Mouse (Mus musculus) heart, embryonic 15.5 days (tissue): Measurements from ENCODE around the gene Timm13. TPM values are rescaled to one million over a fixed set of nuclear protein-coding genes. Genes with fewer than 3 reads are reported as not detected.

Experiments
- ATAC-seq: fragments of 200-750 bp; cut with Nextera tagmentation; replicated peaks from 2 replicates; pipeline ENCODE4 v1.8.0; 2017; ENCODE audit warnings: low read depth, moderate TSS enrichment; ENCODE audit not compliant: insufficient number of reproducible peaks, insufficient read depth, low FRiP score
- H3K27ac ChIP-seq: fragments of 300-500 bp; sonication (generic); 2 replicates; pipeline ENCODE4 v1.5.1; 2015; ENCODE audit warnings: mild to moderate bottlenecking, inconsistent platforms
- H3K27me3 ChIP-seq: fragments of 300-500 bp; sonication (generic); 2 replicates; pipeline ENCODE4 v1.6.1; 2015; ENCODE audit warnings: inconsistent platforms
- H3K36me3 ChIP-seq: fragments of 300-500 bp; sonication (generic); 2 replicates; pipeline ENCODE4 v1.6.1; 2015; ENCODE audit warnings: mild to moderate bottlenecking, inconsistent platforms
- H3K4me1 ChIP-seq: fragments of 300-500 bp; sonication (generic); replicated peaks from 2 replicates; pipeline ENCODE4 v1.6.1; 2015; ENCODE audit warnings: inconsistent platforms
- H3K4me2 ChIP-seq: fragments of 300-500 bp; sonication (generic); 2 replicates; pipeline ENCODE4 v1.6.1; 2015; ENCODE audit warnings: inconsistent platforms, mild to moderate bottlenecking, moderate library complexity
- H3K4me3 ChIP-seq: fragments of 300-500 bp; sonication (generic); 2 replicates; pipeline ENCODE4 v1.5.1; 2015; ENCODE audit warnings: mild to moderate bottlenecking, inconsistent platforms
- H3K9ac ChIP-seq: fragments of 300-500 bp; sonication (generic); 2 replicates; pipeline ENCODE4 v1.6.1; 2015; ENCODE audit warnings: mild to moderate bottlenecking, inconsistent platforms
- H3K9me3 ChIP-seq: fragments of 300-500 bp; sonication (generic); replicated peaks from 2 replicates; pipeline ENCODE4 v1.6.1; 2016; ENCODE audit warnings: inconsistent platforms
- WGBS: fragments of 180-500 bp; shearing (Covaris S2); methylation state at CpG from one replicate; pipeline ENCODE4 v1.1.7; 2015; ENCODE audit warnings: mixed read lengths; 5-methylcytosine and 5-hydroxymethylcytosine counted together
- polyA plus RNA-seq: library from polyadenylated mRNA; unstranded; fragments of >200 nt; fragmentation: Nextera tagmentation; extraction: Ambion mirVana; gene quantifications from 2 replicates; pipeline ENCODE4 v1.2.1, GENCODE M21; 2015

The Timm13 gene
- polyA plus RNA-seq, 1 experiment from 2014 or later = 299 TPM

DNA sequence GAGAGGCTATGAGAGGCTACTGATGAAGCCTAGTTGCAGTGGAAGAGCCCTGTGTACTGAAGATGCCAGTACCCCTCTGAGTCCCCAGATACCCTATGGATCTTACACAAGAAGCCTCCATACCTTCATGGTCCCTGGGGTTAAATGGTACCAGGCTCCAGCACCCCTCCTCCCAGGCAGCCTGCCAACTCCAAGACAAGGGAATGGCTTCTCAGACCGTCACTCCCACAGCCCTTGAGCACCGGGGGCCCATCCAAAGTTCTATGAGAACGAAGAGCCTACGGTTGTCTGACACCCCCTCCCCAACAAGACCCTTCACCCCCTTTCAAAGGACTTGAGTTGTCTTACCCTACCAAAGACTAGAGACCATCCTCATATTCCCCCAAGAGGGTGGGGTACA, 15.0 kb upstream of the Timm13 start:
- no peak overlapping the region for H3K4me2 ChIP-seq
- 82% methylated on average over 4 of the region's 4 CpGs for WGBS
- H3K9me3 ChIP-seq = no peaks in the 10 kb centered on the region
- peaks cover 26% of the 10 kb centered on the region for H3K4me1 ChIP-seq
- H3K27me3 ChIP-seq = no peaks in the 10 kb centered on the region
- no peak for ATAC-seq
- no peak overlapping the region for H3K4me3 ChIP-seq
- H3K9ac ChIP-seq = no peak overlapping the region
- no peaks in the 10 kb centered on the region; the same call in 1 of the 2 replicates for H3K36me3 ChIP-seq
- H3K27ac ChIP-seq = no peak overlapping the region

DNA sequence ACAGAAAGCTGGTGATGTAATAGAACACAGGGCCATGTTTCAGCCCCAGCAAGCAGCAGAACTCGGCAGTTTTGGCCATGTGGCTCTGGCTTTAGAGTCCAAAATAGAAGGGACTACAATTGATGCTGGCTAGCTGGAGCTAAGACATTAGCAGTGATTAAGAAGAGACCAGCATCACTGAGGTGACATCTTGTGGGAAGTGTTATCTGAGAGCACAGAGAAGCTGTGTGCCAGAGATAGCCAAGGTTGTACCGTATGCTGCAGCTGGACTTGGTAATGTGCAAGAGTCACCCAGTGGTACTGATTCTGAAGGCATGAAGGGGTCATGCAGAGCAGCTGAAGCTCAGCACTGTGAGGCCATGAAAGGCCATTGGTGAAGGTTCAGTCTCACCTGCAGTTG, 14.5 kb upstream of the Timm13 start:
- 73% methylated on average over 2 of the region's 2 CpGs for WGBS
- no peak for ATAC-seq

DNA sequence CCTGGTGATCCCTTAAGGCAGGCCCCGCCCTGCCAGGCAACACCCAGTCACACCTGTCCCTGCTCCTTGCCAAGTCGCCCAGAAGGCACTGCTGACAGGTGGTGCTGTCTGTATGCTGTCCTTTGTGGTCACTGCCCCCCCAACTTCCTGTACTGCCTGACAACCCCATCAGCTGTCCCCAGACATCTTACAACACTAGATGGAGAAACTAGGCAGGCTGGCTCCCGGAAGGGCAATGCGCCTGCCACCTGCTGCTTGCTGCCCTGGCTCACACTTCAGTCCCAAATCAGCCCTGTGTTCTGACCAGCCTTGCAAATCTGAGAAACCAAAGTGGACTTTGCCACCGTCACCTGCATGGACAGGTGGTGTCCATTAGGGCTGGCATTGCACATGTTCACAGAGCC, 13.5 kb upstream of the Timm13 start:
- Histone ChIP-seq H3K36me3 (peaks cover 9% of the 10 kb centered on the region; the same call in 1 of the 2 replicates), H3K9me3 (no peaks in the 10 kb centered on the region), H3K9ac (no peak overlapping the region), H3K27ac (no peak overlapping the region), H3K4me1 (peaks cover 26% of the 10 kb centered on the region), H3K4me3 (no peak overlapping the region), H3K4me2 (no peak overlapping the region), H3K27me3 (no peaks in the 10 kb centered on the region)
- 75% methylated on average over 5 of the region's 5 CpGs for WGBS
- ATAC-seq = no peak

More for the DNA sequence above, 14.5 kb upstream of the Timm13 start:
- H3K9me3 ChIP-seq = no peaks in the 10 kb centered on the region
- H3K36me3 ChIP-seq = no peaks in the 10 kb centered on the region; the same call in 1 of the 2 replicates
- no peak overlapping the region for H3K9ac ChIP-seq
- H3K27ac ChIP-seq = no peak overlapping the region
- no peak overlapping the region for H3K4me2 ChIP-seq
- peaks cover 26% of the 10 kb centered on the region for H3K4me1 ChIP-seq
- no peak overlapping the region for H3K4me3 ChIP-seq
- H3K27me3 ChIP-seq = no peaks in the 10 kb centered on the region

DNA sequence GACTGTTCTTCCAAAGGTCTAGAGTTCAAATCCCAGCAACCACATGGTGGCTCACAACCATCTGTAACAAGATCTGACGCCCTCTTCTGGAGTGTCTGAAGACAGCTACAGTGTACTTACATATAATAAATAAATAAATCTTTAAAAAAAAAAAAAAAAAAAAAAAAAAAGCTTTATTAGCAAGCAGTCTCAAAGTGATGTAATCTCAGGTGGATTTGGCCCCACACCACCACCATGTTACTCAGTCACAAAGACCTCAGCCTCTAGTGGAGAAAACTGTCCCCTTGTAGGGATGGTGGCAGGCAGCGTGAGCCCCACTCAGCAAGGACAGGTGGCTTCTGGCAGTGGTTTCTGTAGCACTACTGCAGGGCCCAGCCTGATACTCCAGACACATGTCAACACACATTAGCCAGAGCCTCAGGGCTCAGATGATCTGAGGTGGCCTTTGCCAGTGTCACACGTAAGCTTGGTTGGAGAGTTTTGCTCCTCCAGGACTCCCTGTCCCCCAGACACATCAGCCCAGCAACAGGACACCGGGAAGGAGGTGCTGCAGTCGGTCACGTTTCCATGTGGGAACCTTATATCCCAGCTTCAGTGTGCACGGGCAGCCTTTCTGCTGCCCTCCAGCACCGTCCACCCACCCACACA, 12.7 kb upstream of the Timm13 start:
- 85% methylated on average over 7 of the region's 8 CpGs for WGBS
- H3K4me1 ChIP-seq = peaks cover 24% of the 10 kb centered on the region
- peaks cover 14% of the 10 kb centered on the region; the same call in 1 of the 2 replicates for H3K36me3 ChIP-seq
- H3K4me3 ChIP-seq = no peak overlapping the region
- H3K4me2 ChIP-seq = no peak overlapping the region
- no peaks in the 10 kb centered on the region for H3K27me3 ChIP-seq
- no peaks in the 10 kb centered on the region for H3K9me3 ChIP-seq
- no peak for ATAC-seq
- H3K27ac ChIP-seq = no peak overlapping the region
- H3K9ac ChIP-seq = no peak overlapping the region

DNA sequence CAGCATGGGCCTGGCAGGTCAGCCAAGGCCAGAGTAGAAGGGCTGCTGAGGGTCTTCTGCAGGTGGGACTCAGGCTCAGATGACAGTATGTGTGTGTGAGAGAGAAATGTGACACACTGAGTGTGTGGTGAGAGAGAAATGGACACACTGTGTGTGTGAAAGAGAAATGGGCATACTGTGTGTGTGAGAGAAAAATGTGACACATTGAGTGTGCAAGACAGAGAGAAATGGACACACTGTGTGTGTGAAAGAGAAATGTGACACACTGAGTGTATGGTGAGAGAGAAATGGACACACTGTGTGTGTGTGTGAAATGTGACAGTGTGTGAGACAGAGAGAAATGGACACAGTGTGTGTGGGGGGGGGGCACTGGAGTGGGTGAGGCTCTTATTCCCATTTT, 11.1 kb upstream of the Timm13 start:
- Histone ChIP-seq H3K9ac (no peak overlapping the region), H3K4me3 (no peak overlapping the region), H3K4me2 (no peak overlapping the region), H3K4me1 (peaks cover 14% of the 10 kb centered on the region), H3K36me3 (peaks cover 28% of the 10 kb centered on the region), H3K27ac (no peak overlapping the region), H3K9me3 (no peaks in the 10 kb centered on the region), H3K27me3 (no peaks in the 10 kb centered on the region)
- ATAC-seq = no peak

DNA sequence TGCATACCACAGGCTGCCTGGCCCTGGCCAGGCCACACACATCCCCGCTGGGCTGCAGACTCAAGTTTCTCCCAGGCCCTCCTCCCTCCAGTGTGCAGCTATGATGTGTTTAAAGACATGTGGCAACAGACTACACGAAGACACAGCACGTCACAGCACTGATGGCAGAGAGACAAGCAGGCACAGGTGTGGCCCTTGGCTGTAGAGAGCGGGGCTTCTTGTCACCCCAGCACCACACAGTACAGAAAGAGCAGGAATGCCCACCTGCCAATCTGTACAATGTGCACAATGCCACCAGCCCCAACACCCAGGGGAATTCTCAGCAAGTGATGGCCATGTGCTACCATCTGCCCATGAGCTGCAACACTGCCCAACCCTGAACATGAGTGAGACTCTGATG, 10.6 kb upstream of the Timm13 start:
- H3K9ac ChIP-seq = no peak overlapping the region
- H3K4me1 ChIP-seq = peaks cover 11% of the 10 kb centered on the region
- no peak overlapping the region for H3K27ac ChIP-seq
- ATAC-seq = no peak
- H3K9me3 ChIP-seq = no peaks in the 10 kb centered on the region
- H3K36me3 ChIP-seq = peaks cover 28% of the 10 kb centered on the region
- WGBS = 92% methylated on average over 4 of the region's 4 CpGs
- no peak overlapping the region for H3K4me3 ChIP-seq
- H3K4me2 ChIP-seq = no peak overlapping the region
- no peaks in the 10 kb centered on the region for H3K27me3 ChIP-seq

DNA sequence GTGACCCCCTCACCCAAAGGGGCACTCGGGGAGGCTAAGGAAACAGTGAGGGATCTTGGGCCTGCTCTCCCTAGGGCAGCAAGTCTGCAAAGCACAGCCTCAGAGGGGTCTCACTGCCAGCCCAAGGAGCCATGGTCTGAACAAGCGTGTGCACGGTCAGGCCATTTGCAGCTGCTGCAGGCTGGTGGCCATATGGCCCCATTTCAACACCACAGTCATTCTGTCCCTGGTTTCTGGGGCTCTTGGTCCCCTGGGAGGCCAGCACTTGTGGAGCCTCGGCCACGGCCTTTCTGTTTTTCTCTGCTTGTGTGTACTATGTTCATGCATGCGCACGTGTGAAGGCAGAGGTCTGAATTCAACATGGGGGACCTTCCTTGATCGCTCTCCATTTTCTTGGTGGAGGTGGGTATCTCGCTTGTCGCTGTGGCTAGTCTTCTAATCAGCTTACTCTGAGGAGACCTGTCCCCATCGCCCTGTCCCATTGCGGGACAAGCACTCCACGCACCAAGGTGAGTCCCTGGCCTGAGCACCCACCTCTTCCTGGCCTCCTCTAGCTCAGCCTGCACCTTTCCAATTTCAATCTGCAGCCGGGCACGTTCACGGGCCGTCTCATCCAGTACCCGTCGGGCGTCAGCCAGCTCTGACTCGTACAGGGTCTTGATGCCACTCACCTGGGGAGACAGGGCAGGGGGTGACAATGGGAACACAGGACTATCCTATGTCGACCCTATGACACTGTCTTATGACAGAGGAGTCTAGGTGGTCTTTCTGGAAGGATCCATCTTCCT, 8.8 kb upstream of the Timm13 start:
- no peak overlapping the region for H3K27ac ChIP-seq
- 94% methylated on average over 22 of the region's 22 CpGs for whole genome bisulfite sequencing
- ATAC-seq = no peak

DNA sequence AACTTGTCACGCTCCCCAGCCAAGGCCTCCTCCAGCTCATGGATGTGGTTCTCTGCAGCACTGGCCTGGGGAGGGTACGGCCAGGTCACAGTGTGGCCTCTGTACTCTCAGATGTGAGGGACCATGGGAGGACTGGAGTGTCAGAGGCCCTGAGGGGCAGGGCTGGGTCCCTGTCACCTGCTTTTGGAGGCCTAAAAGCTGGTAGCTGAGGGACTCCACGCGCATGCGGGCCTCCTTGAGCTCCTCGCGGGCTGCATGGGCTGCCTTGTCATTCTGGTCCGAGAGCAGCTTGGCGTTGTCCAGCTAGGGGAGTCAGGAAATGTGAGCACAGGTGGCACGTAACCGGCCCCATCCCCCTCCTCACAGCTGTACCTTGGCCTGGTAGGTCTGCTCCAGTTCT, 3.9 kb upstream of the Timm13 start:
- ATAC-seq = no peak
- H3K4me1 ChIP-seq = peaks cover 14% of the 10 kb centered on the region
- peaks cover 60% of the 10 kb centered on the region for H3K36me3 ChIP-seq
- H3K4me2 ChIP-seq = no peak overlapping the region
- no peaks in the 10 kb centered on the region for H3K9me3 ChIP-seq
- no peak overlapping the region for H3K4me3 ChIP-seq
- no peaks in the 10 kb centered on the region for H3K27me3 ChIP-seq
- WGBS = 85% methylated on average over 11 of the region's 11 CpGs
- no peak overlapping the region for H3K27ac ChIP-seq
- H3K9ac ChIP-seq = no peak overlapping the region

More for the DNA sequence above, 8.8 kb upstream of the Timm13 start:
- H3K4me3 ChIP-seq = no peak overlapping the region
- no peak overlapping the region for H3K4me2 ChIP-seq
- H3K9me3 ChIP-seq = no peaks in the 10 kb centered on the region
- H3K4me1 ChIP-seq = peaks cover 7% of the 10 kb centered on the region; the same call in 1 of the 2 replicates
- H3K9ac ChIP-seq = no peak overlapping the region
- peaks cover 43% of the 10 kb centered on the region for H3K36me3 ChIP-seq
- H3K27me3 ChIP-seq = no peaks in the 10 kb centered on the region

DNA sequence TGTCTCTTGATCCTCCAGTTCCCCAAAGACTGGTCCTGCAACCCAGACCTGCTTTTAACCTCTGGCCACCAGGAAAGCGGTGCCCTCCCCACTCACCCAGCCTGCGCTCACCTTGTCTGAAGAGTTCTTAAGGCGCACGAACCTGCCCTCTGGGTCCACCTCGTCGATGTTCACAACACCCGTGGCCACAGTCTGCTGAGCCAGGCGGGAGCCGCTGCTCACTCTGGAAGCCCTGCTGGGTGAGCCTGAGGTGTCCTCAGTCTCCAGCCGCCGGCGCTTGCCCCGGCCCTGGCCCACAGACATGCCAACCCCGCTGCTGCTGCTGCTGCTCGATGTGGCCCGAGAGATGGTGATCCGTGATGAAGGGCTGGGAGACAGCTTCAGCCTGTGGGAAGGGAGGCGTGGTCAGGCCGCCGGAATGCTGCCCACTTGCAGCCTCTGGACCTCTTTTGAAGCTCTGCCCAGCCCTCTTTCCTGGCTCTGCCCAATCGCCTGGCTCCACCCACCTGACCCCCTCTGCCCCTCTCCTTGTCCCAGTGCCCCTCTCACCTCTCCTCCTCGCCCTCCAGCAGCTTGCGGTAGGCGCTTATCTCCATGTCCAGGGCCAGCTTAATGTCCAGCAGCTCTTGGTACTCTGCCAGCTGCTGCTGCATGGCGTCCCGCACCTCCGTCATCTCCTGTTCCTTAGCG, 3.4 kb upstream of the Timm13 start:
- no peaks in the 10 kb centered on the region for H3K27me3 ChIP-seq
- H3K4me3 ChIP-seq = no peak overlapping the region
- 73% methylated on average over 28 of the region's 28 CpGs for WGBS
- H3K4me1 ChIP-seq = peaks cover 19% of the 10 kb centered on the region
- no peak for ATAC-seq
- 0 out of 2 replicates have a peak overlapping the region, but pooled peaks have one; percentile 24 for H3K27ac ChIP-seq
- H3K9me3 ChIP-seq = no peaks in the 10 kb centered on the region
- H3K4me2 ChIP-seq = no peak overlapping the region
- peaks cover 55% of the 10 kb centered on the region for H3K36me3 ChIP-seq
- H3K9ac ChIP-seq = no peak overlapping the region

DNA sequence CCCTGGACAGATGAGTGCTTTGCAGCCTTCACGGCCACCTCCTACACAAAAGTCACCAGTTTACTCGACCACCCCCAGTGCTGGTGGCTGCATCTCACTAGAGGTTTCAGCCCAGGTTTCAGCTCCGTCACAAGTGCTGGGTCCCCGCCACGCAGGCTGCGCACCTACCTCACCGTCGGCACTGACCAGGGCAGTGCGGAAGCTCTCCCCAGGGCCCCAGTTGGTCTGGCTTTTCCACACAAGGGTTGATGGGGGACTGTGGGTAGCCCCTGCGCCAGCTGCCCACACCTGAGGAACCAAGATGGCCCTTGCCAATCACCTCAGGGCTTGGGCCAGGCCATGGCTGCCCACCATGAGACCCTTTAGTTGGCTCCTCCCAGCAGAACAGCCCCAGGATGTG, 2.5 kb upstream of the Timm13 start:
- H3K4me2 ChIP-seq = no peak overlapping the region
- no peak overlapping the region for H3K4me3 ChIP-seq
- H3K36me3 ChIP-seq = peaks cover 49% of the 10 kb centered on the region
- H3K27me3 ChIP-seq = no peaks in the 10 kb centered on the region
- 92% methylated on average over 10 of the region's 10 CpGs for WGBS
- no peaks in the 10 kb centered on the region for H3K9me3 ChIP-seq
- H3K9ac ChIP-seq = no peak overlapping the region
- no peak for ATAC-seq
- H3K27ac ChIP-seq = no peak overlapping the region
- H3K4me1 ChIP-seq = peaks cover 25% of the 10 kb centered on the region

DNA sequence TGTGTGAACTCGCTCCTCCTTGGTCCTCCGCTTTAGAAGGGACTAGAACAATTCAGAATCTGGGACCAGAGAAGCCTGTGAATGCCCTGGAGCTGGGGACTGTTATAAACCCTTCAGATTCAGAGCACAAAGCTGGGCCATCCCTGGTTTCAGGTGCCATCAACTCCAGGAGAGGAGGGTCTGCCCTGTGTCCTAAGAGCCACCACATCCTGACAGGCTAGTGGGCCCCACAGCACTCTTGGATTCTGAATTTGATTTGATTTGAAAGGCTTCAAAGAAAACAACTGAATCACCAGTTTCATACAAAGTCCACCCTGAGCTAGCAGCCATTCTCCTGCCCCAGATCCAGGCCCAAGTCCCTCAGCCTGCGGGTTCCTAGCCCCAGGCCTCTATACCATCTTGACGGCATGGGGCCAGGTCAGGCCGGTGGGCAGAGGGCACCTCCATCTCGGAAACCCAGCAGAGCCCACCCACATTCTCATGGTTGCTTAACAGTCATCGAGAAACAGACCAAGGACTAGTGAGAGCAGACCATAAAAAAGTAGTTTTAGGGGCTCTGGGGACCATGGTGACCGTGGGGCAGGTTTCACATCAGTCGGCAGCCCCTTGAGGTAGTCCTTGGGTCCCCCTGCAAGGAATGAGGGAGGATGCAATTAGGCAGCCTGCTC, 1.6 kb upstream of the Timm13 start:
- 91% methylated on average over 9 of the region's 9 CpGs for whole genome bisulfite sequencing

More for the DNA sequence above, 1.6 kb upstream of the Timm13 start:
- Histone ChIP-seq H3K27ac (no peak overlapping the region), H3K4me3 (no peak overlapping the region), H3K9me3 (no peaks in the 10 kb centered on the region), H3K4me2 (no peak overlapping the region), H3K27me3 (0 out of 2 replicates have a peak, but pooled peaks cover 5% of the 10 kb centered on the region), H3K36me3 (peaks cover 40% of the 10 kb centered on the region), H3K9ac (no peak overlapping the region), H3K4me1 (peaks cover 31% of the 10 kb centered on the region)
- ATAC-seq = no peak
